Mouse (Mus musculus) left cerebral cortex, adult 2 months (tissue): Measurements from ENCODE around the gene Pnkd. TPM values are rescaled to one million over a fixed set of nuclear protein-coding genes. Genes with fewer than 3 reads are reported as not detected.
A peak's percentile ranks its signal among the peaks of the same experiment; 100 is the strongest.

Experiments used
- DNase-seq, 2 experiments: peaks; one replicate each; pipeline ENCODE4 v3.0.0; 2021 to 2022; ENCODE audit warnings: low spot score in 2 of 2, mixed read lengths in 1 of 2; ENCODE audit errors: extremely low spot score in 1 of 2
- H3K27ac ChIP-seq: fragments of 200-600 bp; 2 replicates; pipeline ENCODE4 v1.8.1; 2022
- H3K4me3 ChIP-seq: fragments of 200-600 bp; 2 replicates; pipeline ENCODE4 v1.8.1; 2022
- CTCF ChIP-seq: fragments of 200-600 bp; IDR thresholded peaks from 2 replicates; pipeline ENCODE4 v1.8.1; 2022; ENCODE audit warnings: antibody characterized with exemption, mild to moderate bottlenecking, moderate library complexity
- intact Hi-C: fragments of 180-260 bp; cut with DNase I; formaldehyde crosslinking; loops from one replicate; pipeline ENCODE4 v1.15.1; 2025
- total RNA-seq, 2 experiments: library from RNA; stranded (reverse); gene quantifications; 2 replicates each; pipeline ENCODE4 v1.2.3; 2021

Pnkd gene
- total RNA-seq, 2 experiments from 2014 or later: 155 to 164 TPM

- H3K27ac ChIP-seq: peak overlapping the region; percentile 99
Observed at GRCm38 (mm10) chr1:74387386-74387988, 102.8 kb downstream of the Pnkd start.

GRCm38 (mm10) chr1:74388398-74388920 lies 103.7 kb downstream of the Pnkd start:
- no peak for DNase-seq
- intact Hi-C loops: loop anchor here (5.0 kb wide), 1 partner anchor 181 kb away; no protein-coding TSS in a partner anchor
- no peak for TF ChIP-seq CTCF
- H3K27ac ChIP-seq: no peak overlapping the region
- no peak overlapping the region for H3K4me3 ChIP-seq

More at GRCm38 (mm10) chr1:74387386-74387988, 102.8 kb downstream of the Pnkd start:
- DNase-seq: no peak
- intact Hi-C loops: loop anchor here (2.0 to 5.0 kb wide), 2 partner anchors 75 to 180 kb away; no protein-coding TSS in a partner anchor
- no peak for TF ChIP-seq CTCF
- H3K4me3 ChIP-seq: peak overlapping the region; percentile 64

- no peak for TF ChIP-seq CTCF
- Histone ChIP-seq H3K27ac (peak overlapping the region; percentile 28; the same call in 1 of the 2 replicates), H3K4me3 (no peak overlapping the region)
- no peak for DNase-seq
- intact Hi-C loops: loop anchor here (2.0 to 5.0 kb wide), 3 partner anchors 63 to 183 kb away; partner anchors contain the start of gene Arpc2
Observed at GRCm38 (mm10) chr1:74389831-74390286, 105.1 kb downstream of the Pnkd start.

- Histone ChIP-seq H3K4me3 (no peak overlapping the region), H3K27ac (peak overlapping the region; percentile 28)
- TF ChIP-seq CTCF: peak; percentile 53
- DNase-seq: no peak
- intact Hi-C loops: loop anchor here (2.0 to 5.0 kb wide), 2 partner anchors 62 to 153 kb away; partner anchors contain the start of gene Arpc2
Observed at GRCm38 (mm10) chr1:74390287-74390906, 105.7 kb downstream of the Pnkd start.

GRCm38 (mm10) chr1:74390924-74391748 lies 106.4 kb downstream of the Pnkd start, which contains the start of gene Ctdsp1:
Gene Ctdsp1, plus strand, starts transcription at chr1:74391509.
- intact Hi-C loops: loop anchor here (2.0 to 5.0 kb wide), 2 partner anchors 62 to 154 kb away; partner anchors contain the start of gene Arpc2
- peak; percentile 95 for DNase-seq
- peak within 1 kb of the TSS; percentile 92 for H3K27ac ChIP-seq
- peak within 1 kb of the TSS; percentile 91 for H3K4me3 ChIP-seq
- TF ChIP-seq CTCF: no peak; the same call in 1 of the 2 replicates

GRCm38 (mm10) chr1:74391844-74392441 lies 107.2 kb downstream of the Pnkd start:
- no peak for TF ChIP-seq CTCF
- Histone ChIP-seq H3K27ac (peak overlapping the region; percentile 92), H3K4me3 (peak overlapping the region; percentile 91)
- intact Hi-C loops: loop anchor here (2.0 to 5.0 kb wide), 2 partner anchors 61 to 155 kb away; partner anchors contain the start of gene Arpc2
- DNase-seq: peak in 1 of 2 experiments; percentile 51

GRCm38 (mm10) chr1:74392446-74392994 lies 107.8 kb downstream of the Pnkd start:
- Histone ChIP-seq H3K27ac (peak overlapping the region; percentile 92), H3K4me3 (peak overlapping the region; percentile 91)
- no peak for TF ChIP-seq CTCF
- no peak for DNase-seq
- intact Hi-C loops: loop anchor here (5.0 kb wide), 1 partner anchor 155 kb away; the partner anchor contains the start of gene Arpc2

- intact Hi-C loops: loop anchor here (5.0 kb wide), 1 partner anchor 156 kb away; the partner anchor contains the start of gene Arpc2
- H3K4me3 ChIP-seq: peak overlapping the region; percentile 91
- DNase-seq: no peak
- TF ChIP-seq CTCF: no peak
- H3K27ac ChIP-seq: peak overlapping the region; percentile 55
Observed at GRCm38 (mm10) chr1:74393010-74393409, 108.3 kb downstream of the Pnkd start.

GRCm38 (mm10) chr1:74393697-74394096 lies 109.0 kb downstream of the Pnkd start:
- Histone ChIP-seq H3K4me3 (no peak overlapping the region), H3K27ac (no peak overlapping the region)
- DNase-seq: no peak
- intact Hi-C loops: loop anchor here (5.0 kb wide), 1 partner anchor 156 kb away; the partner anchor contains the start of gene Arpc2
- no peak for TF ChIP-seq CTCF

GRCm38 (mm10) chr1:74394311-74394710 lies 109.6 kb downstream of the Pnkd start:
- DNase-seq: no peak
- TF ChIP-seq CTCF: no peak
- no peak overlapping the region for H3K4me3 ChIP-seq
- H3K27ac ChIP-seq: no peak overlapping the region
- intact Hi-C loops: loop anchor here (5.0 kb wide), 1 partner anchor 157 kb away; the partner anchor contains the start of gene Arpc2
